Mouse (Mus musculus) frontal cortex, postnatal 14 days (tissue): ENCODE results near the gene Rarb.
A peak's percentile ranks its signal among the peaks of the same experiment; 100 is the strongest.

Experiments
- DNase-seq, 2 experiments: peaks; one replicate each; pipeline ENCODE4 v3.0.0; 2022; ENCODE audit warnings: low spot score in 2 of 2

Rarb gene

GRCm38 (mm10) chr14:16589139-16589538 is 229.8 kb downstream of the Rarb start:
- DNase-seq = no peak

- no peak for DNase-seq
Observed at GRCm38 (mm10) chr14:16578100-16578499, 240.9 kb downstream of the Rarb start.

- DNase-seq = no peak
Observed at GRCm38 (mm10) chr14:16577049-16577448, 241.9 kb downstream of the Rarb start.

- DNase-seq = peak; percentile 52 to 66
Observed at GRCm38 (mm10) chr14:16574925-16575721, 243.8 kb downstream of the Rarb start.

- no peak for DNase-seq
Observed at GRCm38 (mm10) chr14:16573475-16574171, 245.3 kb downstream of the Rarb start.

GRCm38 (mm10) chr14:16572755-16573340 is 246.1 kb downstream of the Rarb start:
- DNase-seq = no peak

- DNase-seq = no peak
Observed at GRCm38 (mm10) chr14:16569506-16570001, 249.4 kb downstream of the Rarb start.

GRCm38 (mm10) chr14:16566920-16567319 is 252.0 kb downstream of the Rarb start:
- no peak for DNase-seq

GRCm38 (mm10) chr14:16563912-16564311 is 255.0 kb downstream of the Rarb start:
- DNase-seq = no peak

GRCm38 (mm10) chr14:16561496-16562170 is 257.3 kb downstream of the Rarb start:
- no peak for DNase-seq

GRCm38 (mm10) chr14:16559294-16560217 is 259.4 kb downstream of the Rarb start:
- DNase-seq = no peak

GRCm38 (mm10) chr14:16558033-16558432 is 260.9 kb downstream of the Rarb start:
- DNase-seq = no peak

GRCm38 (mm10) chr14:16554643-16555459 is 264.1 kb downstream of the Rarb start:
- no peak for DNase-seq

- DNase-seq = no peak
Observed at GRCm38 (mm10) chr14:16554319-16554642, 264.7 kb downstream of the Rarb start.

- DNase-seq = no peak
Observed at GRCm38 (mm10) chr14:16552293-16552692, 266.7 kb downstream of the Rarb start.

GRCm38 (mm10) chr14:16551843-16552242 is 267.1 kb downstream of the Rarb start:
- no peak for DNase-seq

- no peak for DNase-seq
Observed at GRCm38 (mm10) chr14:16548200-16548576, 270.8 kb downstream of the Rarb start.

- no peak for DNase-seq
Observed at GRCm38 (mm10) chr14:16547492-16548199, 271.3 kb downstream of the Rarb start.

- no peak for DNase-seq
Observed at GRCm38 (mm10) chr14:16544995-16545394, 274.0 kb downstream of the Rarb start.

GRCm38 (mm10) chr14:16541641-16542040 is 277.3 kb downstream of the Rarb start:
- DNase-seq = no peak
